Mouse (Mus musculus) hindbrain, embryonic 11.5 days (tissue): Measurements from ENCODE around the gene Plxdc1. TPM values are rescaled to one million over a fixed set of nuclear protein-coding genes. Genes with fewer than 3 reads are reported as not detected.

Source experiments
- ATAC-seq: fragments of 200-750 bp; cut with Nextera tagmentation; 2 replicates; pipeline ENCODE4 v1.8.0; 2017; ENCODE audit warnings: mild to moderate bottlenecking, moderate TSS enrichment, moderate library complexity; ENCODE audit not compliant: low FRiP score
- DNase-seq: peaks from one replicate; pipeline ENCODE4 v3.0.0-alpha.2; 2015; ENCODE audit warnings: low spot score
- H3K27ac ChIP-seq: fragments of 300-500 bp; sonication (generic); 2 replicates; pipeline ENCODE4 v1.5.1; 2014; ENCODE audit warnings: mild to moderate bottlenecking, low read depth, low read length
- H3K27me3 ChIP-seq: fragments of 300-500 bp; sonication (generic); 2 replicates; pipeline ENCODE4 v1.6.1; 2014; ENCODE audit warnings: mild to moderate bottlenecking, low read length, moderate library complexity, mixed read lengths; ENCODE audit not compliant: control insufficient read depth, insufficient read depth
- H3K36me3 ChIP-seq: fragments of 300-500 bp; sonication (generic); 2 replicates; pipeline ENCODE4 v1.6.1; 2014; ENCODE audit warnings: mild to moderate bottlenecking, low read length, moderate library complexity, mixed read lengths; ENCODE audit not compliant: control insufficient read depth, insufficient read depth
- H3K4me1 ChIP-seq: fragments of 300-500 bp; sonication (generic); replicated peaks from 2 replicates; pipeline ENCODE4 v1.6.1; 2014; ENCODE audit warnings: low read length, mixed read lengths; ENCODE audit not compliant: control insufficient read depth, insufficient read depth
- H3K4me2 ChIP-seq: fragments of 300-500 bp; sonication (generic); replicated peaks from 2 replicates; pipeline ENCODE4 v1.6.1; 2014; ENCODE audit warnings: mild to moderate bottlenecking, low read depth, low read length
- H3K4me3 ChIP-seq: fragments of 300-500 bp; sonication (generic); 2 replicates; pipeline ENCODE4 v1.5.1; 2014; ENCODE audit warnings: low read depth, low read length
- H3K9ac ChIP-seq: fragments of 300-500 bp; sonication (generic); 2 replicates; pipeline ENCODE4 v1.6.1; 2014; ENCODE audit warnings: low read depth, low read length
- H3K9me3 ChIP-seq: fragments of 300-500 bp; sonication (generic); 2 replicates; pipeline ENCODE4 v1.6.1; 2016; ENCODE audit warnings: low read length; ENCODE audit not compliant: control insufficient read depth
- WGBS: fragments of 180-500 bp; shearing (Covaris S2); extraction: QIAGEN DNeasy Blood & Tissue Kit; methylation state at CpG from one replicate; pipeline ENCODE4 v1.1.7; 2014; 5-methylcytosine and 5-hydroxymethylcytosine counted together
- polyA plus RNA-seq: library from polyadenylated mRNA; unstranded; fragments of >200 nt; fragmentation: Nextera tagmentation; extraction: Ambion mirVana; gene quantifications from 2 replicates; pipeline ENCODE4 v1.2.1, GENCODE M21; 2014

Gene Plxdc1
- polyA plus RNA-seq, 1 experiment from 2014 or later = 0.28 TPM

DNA sequence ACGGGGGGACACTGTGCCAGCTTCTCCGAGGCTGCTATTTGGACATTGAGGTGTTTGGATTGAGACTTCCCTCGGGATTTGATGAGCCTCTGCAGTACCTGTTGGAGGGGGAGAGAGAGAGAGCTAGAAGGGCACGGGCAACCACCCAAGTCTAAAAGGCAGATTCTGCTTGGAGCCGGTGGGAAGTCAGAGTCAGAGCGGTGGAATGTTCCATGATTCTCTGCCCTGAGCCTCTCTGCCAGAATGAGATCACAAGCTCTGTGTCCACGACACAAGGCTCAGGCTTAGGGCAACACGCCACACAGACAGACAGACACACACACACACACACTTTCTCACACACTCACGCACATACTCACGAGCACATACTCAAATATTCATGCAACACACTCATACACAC lies 19.4 kb upstream of the Plxdc1 start:
- Histone ChIP-seq H3K9ac (no peak overlapping the region), H3K4me2 (no peak overlapping the region), H3K36me3 (no peaks in the 10 kb centered on the region), H3K27ac (no peak overlapping the region), H3K4me1 (peaks cover 2% of the 10 kb centered on the region; the same call in 1 of the 2 replicates), H3K4me3 (no peak overlapping the region), H3K27me3 (peaks cover 4% of the 10 kb centered on the region; the same call in 1 of the 2 replicates), H3K9me3 (no peaks in the 10 kb centered on the region)
- WGBS = 89% methylated on average over 10 of the region's 10 CpGs
- no peak for DNase-seq
- ATAC-seq = no peak

DNA sequence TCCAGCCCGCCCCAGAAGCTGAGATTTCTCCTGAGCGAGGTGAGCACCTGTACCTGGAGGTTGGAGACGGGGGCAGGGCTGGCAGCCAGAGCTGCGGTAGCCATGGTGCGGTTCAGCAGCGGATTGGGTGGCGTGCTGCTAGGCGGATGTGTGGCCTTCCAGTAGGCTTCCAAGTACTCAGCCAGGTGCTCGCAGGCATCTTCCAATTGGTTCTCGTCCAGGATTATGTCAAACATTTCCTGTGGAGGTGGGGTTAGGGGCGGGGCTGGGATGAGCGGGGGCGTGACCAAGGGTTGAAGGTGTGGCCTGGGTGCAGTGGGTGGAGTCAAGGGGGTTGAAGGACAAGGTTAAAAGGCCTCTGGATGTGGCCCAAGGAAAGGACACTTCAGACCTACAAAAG lies 18.8 kb upstream of the Plxdc1 start:
- H3K9me3 ChIP-seq = no peaks in the 10 kb centered on the region
- no peaks in the 10 kb centered on the region for H3K36me3 ChIP-seq
- peaks cover 4% of the 10 kb centered on the region; the same call in 1 of the 2 replicates for H3K27me3 ChIP-seq
- H3K4me3 ChIP-seq = no peak overlapping the region
- H3K4me1 ChIP-seq = peaks cover 2% of the 10 kb centered on the region; the same call in 1 of the 2 replicates
- H3K4me2 ChIP-seq = no peak overlapping the region
- no peak overlapping the region for H3K27ac ChIP-seq
- 43% methylated on average over 13 of the region's 13 CpGs for WGBS
- DNase-seq = no peak
- H3K9ac ChIP-seq = no peak overlapping the region
- ATAC-seq = no peak

GRCm38 (mm10) chr11:98004161-98004560 lies 17.9 kb upstream of the Plxdc1 start:
- H3K4me3 ChIP-seq = no peak overlapping the region
- H3K36me3 ChIP-seq = no peaks in the 10 kb centered on the region
- no peak overlapping the region for H3K9ac ChIP-seq
- DNase-seq (no peak), ATAC-seq (no peak)
- no peaks in the 10 kb centered on the region for H3K9me3 ChIP-seq
- 95% methylated on average over 8 of the region's 8 CpGs for WGBS
- H3K4me2 ChIP-seq = no peak overlapping the region
- H3K4me1 ChIP-seq = peaks cover 2% of the 10 kb centered on the region; the same call in 1 of the 2 replicates
- H3K27me3 ChIP-seq = peaks cover 4% of the 10 kb centered on the region; the same call in 1 of the 2 replicates
- H3K27ac ChIP-seq = no peak overlapping the region; the same call in 1 of the 2 replicates

GRCm38 (mm10) chr11:98003171-98003671 lies 17.0 kb upstream of the Plxdc1 start:
- no peak overlapping the region; the same call in 1 of the 2 replicates for H3K4me2 ChIP-seq
- no peaks in the 10 kb centered on the region for H3K9me3 ChIP-seq
- H3K9ac ChIP-seq = no peak overlapping the region
- ATAC-seq = no peak
- H3K4me3 ChIP-seq = 0 out of 2 replicates have a peak overlapping the region, but pooled peaks have one; percentile 1
- H3K4me1 ChIP-seq = peaks cover 2% of the 10 kb centered on the region; the same call in 1 of the 2 replicates
- no peak for DNase-seq
- WGBS = 33% methylated on average over 17 of the region's 17 CpGs
- peaks cover 4% of the 10 kb centered on the region; the same call in 1 of the 2 replicates for H3K27me3 ChIP-seq
- no peaks in the 10 kb centered on the region for H3K36me3 ChIP-seq
- H3K27ac ChIP-seq = no peak overlapping the region

DNA sequence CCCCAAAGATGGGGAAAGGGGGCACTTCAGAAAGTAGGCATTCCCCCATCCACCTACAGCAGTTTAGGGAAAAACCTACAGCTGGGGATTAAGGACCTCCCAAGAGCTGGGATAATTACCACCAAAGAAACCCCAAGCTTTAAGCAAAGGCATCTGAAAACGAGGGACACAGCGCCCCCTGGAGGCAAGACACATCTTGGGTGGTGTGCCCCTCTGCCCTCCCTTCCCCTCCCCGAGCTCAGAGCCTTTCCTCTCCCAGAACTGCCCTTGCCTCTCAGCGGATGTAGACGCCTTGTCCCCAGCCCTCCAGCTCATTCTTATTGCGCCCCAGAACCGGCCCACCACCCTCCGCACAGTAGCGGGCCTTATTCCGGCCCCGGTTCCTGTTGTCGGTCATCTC lies 16.4 kb upstream of the Plxdc1 start:
- WGBS = 7% methylated on average over 12 of the region's 12 CpGs
- peaks cover 4% of the 10 kb centered on the region; the same call in 1 of the 2 replicates for H3K27me3 ChIP-seq
- ATAC-seq (no peak), DNase-seq (peak; percentile 90)
- H3K9ac ChIP-seq = no peak overlapping the region
- peaks cover 2% of the 10 kb centered on the region; the same call in 1 of the 2 replicates for H3K4me1 ChIP-seq
- H3K4me2 ChIP-seq = 0 out of 2 replicates have a peak overlapping the region, but pooled peaks have one; percentile 14
- no peaks in the 10 kb centered on the region for H3K9me3 ChIP-seq
- H3K4me3 ChIP-seq = 0 out of 2 replicates have a peak overlapping the region, but pooled peaks have one; percentile 1
- no peak overlapping the region for H3K27ac ChIP-seq
- H3K36me3 ChIP-seq = no peaks in the 10 kb centered on the region

DNA sequence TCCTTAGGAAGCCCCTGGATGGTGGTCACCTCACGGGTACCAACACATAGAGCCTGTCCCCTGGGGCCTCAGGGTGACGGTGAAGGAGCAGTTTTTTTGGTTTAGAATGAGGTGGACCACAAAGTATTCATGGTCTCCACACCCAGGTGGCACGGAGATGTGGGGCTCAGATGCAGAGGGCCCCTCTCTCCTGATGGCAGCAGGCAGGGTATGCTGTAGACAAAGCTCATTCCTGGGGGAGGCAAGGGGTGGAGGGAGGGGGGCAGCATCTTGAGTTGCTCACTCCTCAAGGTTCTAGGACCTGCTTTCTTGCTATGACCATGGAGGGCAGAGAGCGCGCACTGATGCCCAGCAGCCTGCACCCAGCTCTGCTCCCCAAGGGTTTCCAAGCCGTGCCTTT lies 15.7 kb upstream of the Plxdc1 start:
- Histone ChIP-seq H3K27ac (no peak overlapping the region), H3K4me1 (peaks cover 2% of the 10 kb centered on the region; the same call in 1 of the 2 replicates), H3K9me3 (no peaks in the 10 kb centered on the region), H3K36me3 (no peaks in the 10 kb centered on the region), H3K27me3 (peaks cover 4% of the 10 kb centered on the region; the same call in 1 of the 2 replicates), H3K9ac (no peak overlapping the region), H3K4me2 (no peak overlapping the region), H3K4me3 (no peak overlapping the region)
- ATAC-seq (no peak), DNase-seq (no peak)
- WGBS = 63% methylated on average over 6 of the region's 6 CpGs

GRCm38 (mm10) chr11:98001351-98001824 lies 15.1 kb upstream of the Plxdc1 start:
- WGBS = 36% methylated on average over 11 of the region's 11 CpGs
- H3K36me3 ChIP-seq = no peaks in the 10 kb centered on the region
- no peak for ATAC-seq

DNA sequence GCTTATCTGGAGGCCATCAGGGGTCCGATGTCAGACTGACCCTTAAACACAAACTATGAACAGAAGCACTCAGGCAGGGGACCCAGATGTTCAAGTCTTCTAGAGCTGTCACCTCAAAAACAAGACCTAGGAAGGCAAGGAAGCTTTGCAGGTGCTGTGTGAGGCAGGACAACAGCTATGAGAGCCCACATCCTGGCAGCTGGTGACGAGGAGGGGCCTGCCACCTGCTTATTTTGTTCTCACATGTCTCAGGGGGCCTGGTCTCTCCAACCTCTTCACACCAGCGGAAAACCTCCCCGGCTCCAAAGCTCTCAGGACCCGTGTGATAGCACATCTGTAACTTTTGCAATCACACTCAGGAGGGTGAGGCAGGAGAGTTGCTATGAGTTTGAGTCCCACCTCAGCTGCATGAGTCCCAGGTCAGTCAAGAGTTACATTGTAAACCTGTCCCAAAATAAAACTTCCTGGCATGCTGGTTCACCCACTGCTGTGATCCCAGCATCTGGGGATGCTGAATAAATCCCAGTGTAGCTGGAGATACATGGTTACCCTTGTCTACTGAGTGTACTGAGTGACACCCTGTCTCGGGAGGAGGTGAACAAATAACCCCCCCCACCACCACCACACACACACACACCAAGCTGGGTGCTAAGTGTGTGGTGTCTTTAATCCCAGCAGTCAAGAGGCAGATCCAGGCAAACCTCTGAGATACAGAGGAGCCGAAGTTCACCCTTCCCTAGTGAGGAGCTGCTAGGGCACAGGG lies 14.3 kb upstream of the Plxdc1 start:
- Histone ChIP-seq H3K4me3 (no peak overlapping the region), H3K27me3 (peaks cover 4% of the 10 kb centered on the region; the same call in 1 of the 2 replicates), H3K9ac (no peak overlapping the region), H3K4me1 (peaks cover 2% of the 10 kb centered on the region; the same call in 1 of the 2 replicates), H3K4me2 (no peak overlapping the region), H3K36me3 (no peaks in the 10 kb centered on the region), H3K9me3 (no peaks in the 10 kb centered on the region), H3K27ac (no peak overlapping the region)
- WGBS = 43% methylated on average over 7 of the region's 7 CpGs
- DNase-seq = no peak
- ATAC-seq = no peak

More at GRCm38 (mm10) chr11:98001351-98001824, 15.1 kb upstream of the Plxdc1 start:
- Histone ChIP-seq H3K27me3 (peaks cover 4% of the 10 kb centered on the region; the same call in 1 of the 2 replicates), H3K9me3 (no peaks in the 10 kb centered on the region), H3K27ac (no peak overlapping the region), H3K4me2 (no peak overlapping the region), H3K9ac (no peak overlapping the region), H3K4me3 (no peak overlapping the region), H3K4me1 (peaks cover 2% of the 10 kb centered on the region; the same call in 1 of the 2 replicates)
- no peak for DNase-seq
